Mouse (Mus musculus) heart, postnatal 25 days (tissue): Measurements from ENCODE around the gene a. TPM values are rescaled to one million over a fixed set of nuclear protein-coding genes. Genes with fewer than 3 reads are reported as not detected.
"Not testable (repeated sequence)": the region's sequence is repeated elsewhere in the genome, so short reads cannot be mapped to it uniquely, and the experiment has no call there.

Source experiments
- DNase-seq: peaks from one replicate; pipeline ENCODE4 v3.0.0; 2022; ENCODE audit warnings: low spot score
- intact Hi-C: fragments of 180-260 bp; cut with DNase I; formaldehyde crosslinking; loops from one replicate; pipeline ENCODE4 v1.15.1; 2025
- total RNA-seq, 2 experiments: library from RNA; stranded (reverse); gene quantifications; 2 replicates each; pipeline ENCODE4 v1.2.3; 2021

Gene a
- total RNA-seq, 2 experiments from 2014 or later, result not detected

GRCm38 (mm10) chr2:154959486-154959885 is 168.3 kb downstream of the a start:
- intact Hi-C loops, result no loop called here
- no peak for DNase-seq

DNA sequence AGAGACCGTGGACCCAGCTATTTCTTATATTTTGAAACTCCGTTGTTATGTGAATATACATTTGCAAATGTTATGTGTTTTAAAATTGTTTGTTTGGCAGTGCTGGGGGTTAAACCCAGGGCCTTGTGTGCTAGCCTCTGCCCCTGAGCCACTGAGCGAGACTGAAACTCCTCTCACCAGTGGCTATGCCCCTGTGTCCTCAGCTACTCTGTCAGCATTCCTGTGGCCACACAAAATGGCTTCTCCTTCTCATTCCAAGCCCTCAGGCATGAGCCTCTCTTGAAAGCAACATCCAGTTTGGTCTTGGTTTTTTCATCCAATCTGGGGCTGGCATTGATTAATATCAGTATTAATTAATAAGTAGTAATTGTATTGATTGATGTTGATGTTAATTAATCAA is 168.7 kb downstream of the a start:
- intact Hi-C loops, result no loop called here
- DNase-seq, result no peak

- DNase-seq, result no peak
- intact Hi-C loops, result no loop called here
These were observed 172.0 kb downstream of the a start for GRCm38 (mm10) chr2:154963176-154963575.

GRCm38 (mm10) chr2:154969740-154970397 is 178.7 kb downstream of the a start:
- DNase-seq, intact Hi-C loops: not testable (repeated sequence)

DNA sequence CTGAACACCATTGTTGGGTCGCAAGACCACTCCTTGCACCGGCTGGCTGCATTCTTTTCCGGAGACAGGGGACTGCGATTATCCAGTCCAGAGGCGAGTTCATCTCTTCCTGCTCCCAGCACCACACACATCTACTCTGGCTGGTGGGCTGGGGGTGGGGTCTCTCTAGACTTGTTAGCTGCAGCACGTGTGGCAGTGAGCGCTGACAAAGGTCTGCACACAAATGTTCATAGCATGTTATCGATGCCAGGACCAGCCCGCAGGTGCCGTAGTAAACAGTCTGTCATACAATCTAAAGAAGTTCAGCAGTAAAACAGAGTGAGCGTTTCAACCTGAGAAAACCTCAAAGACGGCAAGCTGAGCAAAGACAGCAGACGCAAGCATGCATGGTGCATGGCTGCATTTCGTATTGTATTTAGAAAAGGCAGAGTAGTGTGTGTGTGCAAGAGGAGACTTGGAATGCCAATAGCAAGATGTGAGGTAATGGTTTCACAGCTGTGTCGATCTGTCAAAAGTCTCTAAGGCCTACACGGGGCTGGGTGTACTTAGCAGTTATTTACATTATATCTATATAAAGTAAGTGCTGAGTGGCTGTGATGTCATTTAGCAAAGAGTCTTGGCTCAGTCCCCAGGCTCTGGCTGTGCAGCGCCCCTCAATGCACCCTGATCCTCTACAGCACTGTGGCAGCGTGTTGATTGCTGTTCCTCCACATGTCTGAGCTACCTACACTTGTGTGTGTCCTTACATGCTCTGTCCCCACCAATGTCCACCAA is 180.9 kb downstream of the a start:
- DNase-seq, result no peak
- intact Hi-C loops, result no loop called here

DNA sequence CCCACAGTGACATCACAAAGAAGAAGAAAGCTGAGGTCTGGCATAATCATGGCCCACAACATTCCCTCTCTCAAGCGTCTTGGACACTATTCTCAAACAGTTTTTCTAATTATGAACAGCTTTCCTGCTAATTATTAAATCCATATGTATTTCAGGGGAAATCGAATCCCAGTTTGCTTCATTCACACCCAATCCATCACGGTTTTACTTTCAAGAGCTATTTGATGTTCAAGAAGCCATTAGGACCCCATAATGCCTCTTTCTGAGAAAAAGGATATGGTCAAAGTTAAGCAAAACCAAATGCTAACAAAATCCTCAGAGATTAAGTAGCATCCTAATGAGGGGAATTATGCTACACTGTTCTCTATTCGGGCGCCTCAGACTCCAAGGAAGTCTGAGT is 181.8 kb downstream of the a start:
- no peak for DNase-seq
- intact Hi-C loops, result no loop called here

- intact Hi-C loops, result no loop called here
- DNase-seq, result no peak
These were observed 195.4 kb downstream of the a start for GRCm38 (mm10) chr2:154986609-154987008.

- DNase-seq, result no peak
- intact Hi-C loops, result no loop called here
These were observed 200.2 kb downstream of the a start for GRCm38 (mm10) chr2:154991411-154991810.

DNA sequence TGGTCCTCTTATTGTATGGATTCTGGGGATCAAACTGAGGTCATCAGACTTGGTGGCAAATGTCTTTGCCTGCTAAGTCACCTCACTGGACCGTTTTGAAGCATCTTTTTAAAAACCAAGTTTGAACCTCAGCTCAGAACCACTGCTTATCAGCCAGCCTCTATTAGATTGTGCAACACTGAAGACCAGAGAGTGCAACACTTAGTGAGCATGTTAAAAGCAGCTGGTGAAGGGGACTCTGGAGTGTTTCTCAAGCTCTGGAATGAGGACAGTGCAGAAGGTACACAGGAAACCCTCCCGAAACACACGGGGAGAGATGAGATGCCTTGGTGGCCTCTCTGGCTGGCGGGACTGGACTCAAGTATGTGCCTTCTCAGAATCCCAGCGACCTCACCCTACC is 200.9 kb downstream of the a start:
- intact Hi-C loops, result no loop called here
- no peak for DNase-seq

DNA sequence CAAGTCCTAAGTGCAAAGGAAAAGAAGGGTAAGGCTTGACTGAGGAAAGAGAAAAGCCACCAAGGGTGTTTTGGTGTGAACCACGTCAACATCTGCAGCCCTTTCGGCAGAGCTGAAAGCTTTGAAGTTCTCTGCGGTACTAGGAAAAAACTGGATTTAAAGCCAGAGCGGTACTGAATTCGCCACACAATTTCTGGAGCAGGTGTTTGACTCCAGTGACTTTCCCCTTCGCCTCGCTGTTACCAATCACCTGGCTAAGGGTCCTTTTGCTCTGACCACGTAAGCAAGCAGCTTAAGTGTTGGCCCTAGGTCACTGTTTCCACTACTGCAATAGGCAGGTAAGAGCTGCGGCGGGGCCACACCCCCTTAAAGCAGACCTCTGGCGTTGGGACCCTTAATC is 214.3 kb downstream of the a start:
- intact Hi-C loops, result no loop called here

DNA sequence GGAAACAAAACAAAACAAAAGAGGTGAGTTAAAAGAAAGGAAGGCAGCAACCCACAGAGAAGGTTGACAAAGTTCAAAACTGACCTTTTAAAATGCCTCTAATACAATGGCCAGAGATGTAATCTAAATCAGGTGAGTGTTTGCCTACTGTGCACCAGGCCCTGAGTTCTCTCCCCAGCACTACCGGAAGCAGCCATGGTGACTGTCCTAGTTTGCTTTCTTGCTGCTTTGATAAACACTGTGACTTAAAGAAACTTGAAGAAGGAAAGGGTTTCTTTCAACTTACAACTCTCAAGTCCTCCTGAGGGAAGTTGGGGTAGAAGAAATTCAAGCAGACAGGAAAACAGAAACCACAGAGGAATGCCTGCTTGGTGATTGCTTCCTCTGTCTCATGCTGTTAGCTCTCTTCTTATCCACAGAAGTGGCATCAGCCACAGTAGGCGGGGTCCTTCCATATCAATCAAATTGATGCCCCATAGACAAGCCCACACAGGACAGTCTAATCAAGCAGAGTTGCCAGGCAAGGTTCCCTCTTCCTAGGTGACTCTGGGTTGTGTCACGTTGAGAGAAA is 220.0 kb downstream of the a start:
- DNase-seq, result no peak
- intact Hi-C loops, result no loop called here

More for the DNA sequence above, 214.3 kb downstream of the a start:
- no peak for DNase-seq

DNA sequence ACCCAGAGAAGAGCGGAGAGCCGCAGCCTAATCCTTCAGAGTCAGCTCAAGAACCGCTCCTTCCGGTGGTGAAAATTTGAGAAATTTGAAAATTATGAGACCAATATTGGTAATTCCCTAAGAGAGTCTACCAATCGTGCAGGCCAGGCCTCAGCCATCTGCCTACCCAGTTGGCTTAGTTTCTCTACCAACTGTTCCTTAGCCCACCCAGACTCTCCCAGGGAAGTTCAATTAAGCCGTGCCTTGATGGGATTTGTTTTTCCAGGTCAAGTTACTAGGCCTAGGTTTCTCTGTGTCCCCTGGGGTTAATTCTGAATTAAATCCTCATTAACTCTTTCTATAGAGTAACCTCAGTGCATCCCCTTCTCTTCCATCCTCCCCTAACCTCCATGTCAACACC is 221.8 kb downstream of the a start:
- no peak for DNase-seq
- intact Hi-C loops, result no loop called here

DNA sequence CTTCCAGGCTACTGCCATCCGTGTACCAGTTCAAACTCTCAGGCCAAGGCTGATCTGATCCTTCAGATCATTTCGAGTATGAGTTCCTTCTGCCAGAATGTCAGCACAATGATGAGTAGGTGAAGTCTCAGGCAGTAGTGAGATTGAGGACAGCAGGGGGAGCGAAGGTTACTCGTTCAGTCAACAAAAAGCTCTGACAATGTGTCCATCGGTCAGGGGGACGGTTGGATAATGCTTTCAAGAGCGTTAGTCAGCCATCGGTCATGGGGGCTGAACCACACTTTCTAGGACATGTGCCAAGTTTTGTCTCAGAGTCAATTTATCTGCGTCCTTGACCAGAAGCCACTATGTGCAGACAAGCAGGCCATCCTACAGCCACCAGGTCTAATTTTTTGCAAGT is 225.5 kb downstream of the a start:
- intact Hi-C loops, DNase-seq: not testable (repeated sequence)

DNA sequence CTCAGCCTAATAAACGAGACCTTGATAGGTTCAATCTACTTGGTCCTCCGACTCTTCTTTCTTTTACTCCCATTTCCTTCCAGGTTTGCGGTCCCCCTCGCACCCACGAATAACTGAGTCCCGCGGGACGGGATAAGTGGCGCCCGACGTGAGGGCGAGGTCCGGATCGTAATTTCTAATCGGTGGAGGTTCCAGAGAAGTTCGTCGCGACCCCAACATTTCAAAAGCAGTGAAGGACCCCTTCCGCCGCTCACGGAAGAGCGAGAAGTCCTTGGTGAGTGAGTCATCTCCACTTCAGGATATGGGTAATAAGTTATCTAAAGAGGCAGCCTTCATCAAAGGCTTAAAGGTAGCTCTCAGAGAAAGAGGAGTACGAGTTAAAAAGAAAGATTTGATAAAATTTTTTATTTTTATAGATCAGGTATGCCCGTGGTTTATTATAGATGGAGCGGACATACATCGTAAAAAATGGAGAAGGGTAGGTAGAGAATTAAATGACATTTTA is 227.1 kb downstream of the a start, which contains the start of gene Gm14226:
Gene Gm14226 (plus strand): TSS at position 16 of the 505 bp plus-strand sequence.
- intact Hi-C loops, result not testable (repeated sequence)

DNA sequence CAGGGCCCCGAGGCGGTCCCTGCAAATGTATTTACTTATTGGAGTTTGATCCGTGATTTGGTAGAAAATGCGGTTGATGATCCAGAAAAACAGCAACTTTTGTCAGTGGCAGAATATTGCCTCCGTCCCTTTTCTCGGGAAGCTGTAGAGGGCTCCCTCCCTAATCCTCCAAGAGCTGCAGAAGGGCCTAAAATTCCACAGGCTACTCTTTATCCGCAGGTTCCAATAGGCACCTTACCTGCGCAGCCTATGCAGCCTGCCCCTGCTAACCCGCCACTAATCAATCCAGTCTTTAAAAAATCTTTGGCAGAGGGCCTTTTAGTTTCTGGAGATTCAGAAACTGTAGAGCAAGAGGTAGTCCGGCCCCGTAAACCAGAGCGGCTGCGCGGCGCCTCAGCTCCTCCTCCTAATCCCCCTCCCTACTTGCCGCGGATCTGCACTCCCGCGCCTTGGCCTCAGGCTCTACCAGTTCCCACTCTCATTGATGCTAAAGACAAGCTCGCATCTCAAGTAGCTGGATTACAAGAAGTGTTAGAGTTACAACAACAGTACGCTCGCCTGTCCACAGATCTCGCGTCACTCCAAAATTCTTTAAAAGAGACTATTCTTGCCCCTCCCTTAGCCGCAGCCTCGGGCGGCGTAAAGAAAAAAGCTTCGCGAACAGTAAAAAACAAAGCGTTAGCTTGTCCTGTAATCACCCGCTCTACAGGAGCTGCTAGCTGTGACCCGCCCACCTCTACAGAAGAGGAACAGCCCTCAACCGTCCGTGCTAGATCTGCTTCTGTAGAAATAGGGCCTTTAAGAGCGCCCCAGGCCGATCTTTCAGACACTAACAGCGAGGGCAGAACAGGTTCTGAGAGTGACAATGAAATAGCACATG is 227.8 kb downstream of the a start:
- DNase-seq, result peak; percentile 27
- intact Hi-C loops, result no loop called here

More for the DNA sequence above, 227.1 kb downstream of the a start, which contains the start of gene Gm14226:
- not testable (repeated sequence) for DNase-seq

- intact Hi-C loops, result no loop called here
- DNase-seq, result peak; percentile 66
These were observed 228.5 kb downstream of the a start for GRCm38 (mm10) chr2:155019673-155020072.

DNA sequence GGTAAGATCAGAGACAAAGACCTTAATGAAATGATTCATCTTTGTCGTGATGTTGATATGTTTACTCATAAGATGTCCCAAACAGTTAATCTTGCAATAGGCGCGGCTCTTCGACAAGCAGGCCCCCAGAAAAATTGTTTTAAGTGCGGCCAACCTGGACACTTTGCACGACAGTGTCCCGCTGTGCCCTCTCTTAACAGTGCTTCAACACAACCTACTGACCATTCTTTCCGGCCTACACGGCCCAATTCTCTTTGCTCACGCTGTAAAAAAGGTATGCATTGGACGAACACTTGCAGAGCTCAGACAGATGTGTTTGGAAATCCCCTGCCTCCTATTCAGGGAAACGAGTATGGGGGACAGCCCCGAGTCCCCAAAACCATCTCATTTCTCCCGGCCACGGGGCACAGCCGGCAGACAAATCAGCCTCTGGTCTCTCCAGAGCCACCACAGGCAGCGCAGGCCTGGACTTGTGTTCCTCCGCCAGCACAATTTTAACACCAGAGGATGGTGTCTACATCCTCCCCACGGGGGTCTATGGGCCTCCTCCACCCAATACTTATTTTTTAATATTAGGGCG is 229.1 kb downstream of the a start:
- intact Hi-C loops, DNase-seq: not testable (repeated sequence)

DNA sequence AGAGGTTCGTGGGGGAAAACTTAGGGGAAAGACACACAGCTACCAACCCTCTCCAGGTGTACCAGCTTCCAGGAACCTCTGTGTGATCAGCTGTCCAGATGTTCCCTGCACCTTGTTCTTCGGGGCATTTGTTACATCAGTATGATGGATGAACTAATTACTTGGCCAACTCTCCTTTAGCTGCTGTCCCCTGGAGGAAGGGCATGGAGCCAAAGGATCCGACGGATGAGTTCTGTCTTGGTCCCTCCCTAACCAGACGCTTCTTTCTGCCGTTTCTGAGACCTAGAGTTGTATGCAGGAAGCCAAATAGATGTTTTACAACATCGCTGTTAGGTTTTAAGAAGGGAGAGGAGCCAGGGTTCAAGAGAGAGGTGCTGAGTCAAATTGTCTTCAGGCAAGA is 239.6 kb downstream of the a start:
- intact Hi-C loops, result loop anchor here (1.0 kb wide), 1 partner anchor 17 kb away; no protein-coding TSS in a partner anchor
- DNase-seq, result no peak

- intact Hi-C loops, result no loop called here
- no peak for DNase-seq
These were observed 241.9 kb downstream of the a start for GRCm38 (mm10) chr2:155032938-155033710.
